ENCODE assay signal across 25 mouse cellular contexts in genomic region chr17:34804301-34804700, GRCm38 (mm10). TPM values are rescaled to one million over a fixed set of nuclear protein-coding genes. Genes with fewer than 3 reads are reported as not detected.
"Had no signal": no experiment of that assay in that cellular context is flagged by ENCODE, and none has a peak within 500 bp of the region (broad histone marks: within the 10 kb centered on the region; RNA-seq: fewer than 3 reads in every experiment).

TSS of gene Cyp21a1 (minus strand) at chr17:34804561.

RNA-seq across cellular contexts. Expression of gene Cyp21a1, which starts in this region (rescaled TPM):
- total RNA-seq: gastrocnemius, adult 2 months; granulocyte monocyte progenitor cell, adult 5-6 weeks; heart, adult 2 months; heart, postnatal 14 days; heart, postnatal 36 days; hematopoietic stem cell, adult 5-6 weeks; hindbrain, postnatal 0 days; layer of hippocampus, postnatal 10 days; left cerebral cortex, adult 2 months; left cerebral cortex, postnatal 14 days; left cerebral cortex, postnatal 36 days had no signal
- polyA plus RNA-seq: heart, embryonic 11.5 days; heart, embryonic 13.5 days; heart, embryonic 15.5 days; heart, postnatal 0 days; hindbrain, embryonic 11.5 days; hindbrain, embryonic 13.5 days; hindbrain, embryonic 15.5 days; hindbrain, postnatal 0 days; intestine, embryonic 14.5 days; kidney, embryonic 14.5 days; limb, embryonic 10.5 days; limb, embryonic 12.5 days; liver, embryonic 11.5 days; liver, embryonic 13.5 days; liver, postnatal 0 days had no signal
